Mouse (Mus musculus): ENCODE data around the gene Plscr1. TPM values are rescaled to one million over a fixed set of nuclear protein-coding genes. Genes with fewer than 3 reads are reported as not detected.
A peak's percentile ranks its signal among the peaks of the same experiment; 100 is the strongest.

Gene Plscr1
- polyA plus RNA-seq, 1 experiment from 2014 or later: 35.4 TPM

DNA sequence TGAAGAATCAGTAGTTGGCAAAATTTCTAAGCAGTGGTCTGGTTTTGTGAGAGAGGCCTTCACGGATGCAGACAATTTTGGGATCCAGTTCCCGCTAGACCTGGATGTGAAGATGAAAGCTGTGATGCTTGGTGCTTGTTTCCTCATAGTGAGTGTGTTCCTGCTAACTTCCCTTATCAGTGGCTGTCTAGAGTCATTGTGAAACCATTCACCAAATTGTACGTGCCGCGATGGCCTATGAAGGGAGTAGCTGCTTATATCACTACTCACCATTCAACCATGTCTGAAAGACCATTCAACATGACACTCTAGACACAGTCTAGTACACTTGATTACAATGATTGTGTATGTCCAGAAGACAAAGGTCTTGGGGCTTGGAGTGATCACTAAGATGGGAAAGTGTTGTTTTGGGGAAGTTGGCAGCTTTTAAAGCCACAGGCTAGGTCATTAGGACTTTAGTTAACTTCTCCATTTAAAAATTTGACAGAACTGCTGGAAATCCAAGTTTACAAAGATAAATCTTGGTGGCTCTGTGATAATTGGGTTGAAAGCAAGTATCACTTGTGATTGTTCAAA lies 20.4 kb downstream of the Plscr1 start:
- no peak overlapping the region for H3K4me3 ChIP-seq (ENCODE audit: low read depth, low read length)
- no peaks in the 10 kb centered on the region for H3K9me3 ChIP-seq (ENCODE audit: control insufficient read depth, low read length)
- WGBS: 80% methylated on average over 5 of the region's 5 CpGs
- no peak overlapping the region for H3K27ac ChIP-seq (ENCODE audit: low read depth, low read length)
- ATAC-seq (replicated peaks; ENCODE audit: low FRiP score) (no peak), DNase-seq (ENCODE audit: low spot score) (no peak)
- H3K9ac ChIP-seq (ENCODE audit: low read depth, low read length): no peak overlapping the region
- peaks cover 10% of the 10 kb centered on the region for H3K4me1 ChIP-seq (replicated peaks; ENCODE audit: control insufficient read depth, insufficient read depth, low read length)
- no peaks in the 10 kb centered on the region for H3K27me3 ChIP-seq (replicated peaks; ENCODE audit: control insufficient read depth, insufficient read depth, low read length)
- H3K4me2 ChIP-seq: no peak overlapping the region
- H3K36me3 ChIP-seq (ENCODE audit: control insufficient read depth, insufficient read depth, low read length): peaks cover 9% of the 10 kb centered on the region; the same call in 1 of the 2 replicates

DNA sequence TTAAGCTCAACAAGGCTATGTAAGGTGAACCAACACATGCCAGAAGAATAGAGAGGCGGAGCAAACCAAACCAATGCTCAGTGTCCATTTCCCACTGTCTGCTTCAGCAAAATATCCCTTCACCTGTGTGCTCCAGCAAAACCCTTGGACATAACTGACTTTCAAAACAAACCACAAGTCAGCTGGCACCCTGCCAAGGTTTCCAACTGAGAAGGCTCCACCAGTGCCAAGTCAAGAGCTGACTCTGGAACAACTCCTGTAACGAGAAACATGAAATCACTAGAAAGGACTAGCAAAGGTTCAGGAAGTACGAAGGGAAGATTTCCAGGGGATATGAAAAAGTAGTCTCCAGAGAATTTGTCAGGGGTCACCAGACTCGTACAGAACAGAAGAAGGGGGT lies 21.4 kb downstream of the Plscr1 start:
- no peak overlapping the region for H3K4me2 ChIP-seq
- no peak for ATAC-seq (replicated peaks; ENCODE audit: low FRiP score)

DNA sequence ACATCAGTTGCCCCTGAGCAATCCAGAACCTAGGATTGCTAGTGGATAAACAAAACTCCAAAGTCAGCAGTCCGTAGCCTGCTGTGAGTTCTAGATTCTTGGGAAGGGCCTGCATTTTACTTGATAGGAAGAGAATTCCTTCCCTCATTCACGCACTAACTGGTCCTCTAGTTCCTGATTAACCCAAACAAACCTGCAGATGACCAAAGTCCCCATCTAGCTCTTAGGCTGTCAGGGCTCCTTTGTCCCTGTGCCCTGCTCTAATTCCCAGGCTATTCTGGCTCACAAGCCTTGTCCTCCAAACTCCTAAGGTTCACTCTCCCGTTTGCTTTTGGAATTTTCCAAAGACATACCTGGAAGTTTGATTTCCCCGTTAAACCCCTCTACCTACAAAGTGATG lies 23.1 kb downstream of the Plscr1 start:
- WGBS: 86% methylated on average over 4 of the region's 4 CpGs
- no peak for DNase-seq (ENCODE audit: low spot score)
- no peak overlapping the region for H3K9ac ChIP-seq (ENCODE audit: low read depth, low read length)
- no peak for ATAC-seq (replicated peaks; ENCODE audit: low FRiP score)
- peaks cover 14% of the 10 kb centered on the region for H3K4me1 ChIP-seq (replicated peaks; ENCODE audit: control insufficient read depth, insufficient read depth, low read length)
- no peaks in the 10 kb centered on the region for H3K27me3 ChIP-seq (replicated peaks; ENCODE audit: control insufficient read depth, insufficient read depth, low read length)
- no peaks in the 10 kb centered on the region for H3K9me3 ChIP-seq (ENCODE audit: control insufficient read depth, low read length)
- peaks cover 7% of the 10 kb centered on the region; the same call in 1 of the 2 replicates for H3K36me3 ChIP-seq (ENCODE audit: control insufficient read depth, insufficient read depth, low read length)
- no peak overlapping the region for H3K4me3 ChIP-seq (ENCODE audit: low read depth, low read length)
- H3K27ac ChIP-seq (ENCODE audit: low read depth, low read length): no peak overlapping the region
- H3K4me2 ChIP-seq: no peak overlapping the region

More for the DNA sequence above, 21.4 kb downstream of the Plscr1 start:
- DNase-seq (ENCODE audit: low spot score): no peak
- WGBS: 81% methylated on average over 4 of the region's 4 CpGs
- H3K36me3 ChIP-seq (ENCODE audit: control insufficient read depth, insufficient read depth, low read length): peaks cover 7% of the 10 kb centered on the region; the same call in 1 of the 2 replicates
- H3K4me3 ChIP-seq (ENCODE audit: low read depth, low read length): no peak overlapping the region
- no peak overlapping the region for H3K27ac ChIP-seq (ENCODE audit: low read depth, low read length)
- H3K9me3 ChIP-seq (ENCODE audit: control insufficient read depth, low read length): no peaks in the 10 kb centered on the region
- peaks cover 11% of the 10 kb centered on the region for H3K4me1 ChIP-seq (replicated peaks; ENCODE audit: control insufficient read depth, insufficient read depth, low read length)
- H3K27me3 ChIP-seq (replicated peaks; ENCODE audit: control insufficient read depth, insufficient read depth, low read length): no peaks in the 10 kb centered on the region
- no peak overlapping the region for H3K9ac ChIP-seq (ENCODE audit: low read depth, low read length)

DNA sequence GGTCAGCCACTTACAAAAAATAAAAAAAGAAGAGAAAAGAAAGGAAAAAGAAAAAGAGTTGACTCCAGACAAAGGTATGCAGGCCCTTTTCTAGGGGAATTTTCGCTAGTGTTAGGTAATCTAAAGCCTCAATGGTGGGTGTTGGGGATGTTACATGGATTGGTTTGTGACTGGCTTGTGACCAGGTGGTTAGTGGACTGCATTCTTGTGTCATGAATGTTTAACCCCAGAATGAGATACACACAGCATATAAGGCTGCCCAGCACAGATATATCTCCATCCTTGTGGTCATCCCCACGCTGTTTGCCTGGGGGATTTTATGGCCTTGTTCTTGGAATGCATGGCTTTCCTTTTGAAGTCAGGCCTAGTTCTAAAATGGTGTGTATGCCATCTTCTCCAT lies 23.7 kb downstream of the Plscr1 start:
- DNase-seq (ENCODE audit: low spot score) (no peak), ATAC-seq (replicated peaks; ENCODE audit: low FRiP score) (no peak)
- H3K4me1 ChIP-seq (replicated peaks; ENCODE audit: control insufficient read depth, insufficient read depth, low read length): peaks cover 14% of the 10 kb centered on the region
- H3K4me3 ChIP-seq (ENCODE audit: low read depth, low read length): no peak overlapping the region
- H3K9ac ChIP-seq (ENCODE audit: low read depth, low read length): no peak overlapping the region
- 84% methylated on average over 2 of the region's 2 CpGs for WGBS
- peaks cover 7% of the 10 kb centered on the region; the same call in 1 of the 2 replicates for H3K36me3 ChIP-seq (ENCODE audit: control insufficient read depth, insufficient read depth, low read length)
- no peak overlapping the region for H3K4me2 ChIP-seq
- H3K27ac ChIP-seq (ENCODE audit: low read depth, low read length): no peak overlapping the region
- no peaks in the 10 kb centered on the region for H3K27me3 ChIP-seq (replicated peaks; ENCODE audit: control insufficient read depth, insufficient read depth, low read length)
- H3K9me3 ChIP-seq (ENCODE audit: control insufficient read depth, low read length): no peaks in the 10 kb centered on the region

DNA sequence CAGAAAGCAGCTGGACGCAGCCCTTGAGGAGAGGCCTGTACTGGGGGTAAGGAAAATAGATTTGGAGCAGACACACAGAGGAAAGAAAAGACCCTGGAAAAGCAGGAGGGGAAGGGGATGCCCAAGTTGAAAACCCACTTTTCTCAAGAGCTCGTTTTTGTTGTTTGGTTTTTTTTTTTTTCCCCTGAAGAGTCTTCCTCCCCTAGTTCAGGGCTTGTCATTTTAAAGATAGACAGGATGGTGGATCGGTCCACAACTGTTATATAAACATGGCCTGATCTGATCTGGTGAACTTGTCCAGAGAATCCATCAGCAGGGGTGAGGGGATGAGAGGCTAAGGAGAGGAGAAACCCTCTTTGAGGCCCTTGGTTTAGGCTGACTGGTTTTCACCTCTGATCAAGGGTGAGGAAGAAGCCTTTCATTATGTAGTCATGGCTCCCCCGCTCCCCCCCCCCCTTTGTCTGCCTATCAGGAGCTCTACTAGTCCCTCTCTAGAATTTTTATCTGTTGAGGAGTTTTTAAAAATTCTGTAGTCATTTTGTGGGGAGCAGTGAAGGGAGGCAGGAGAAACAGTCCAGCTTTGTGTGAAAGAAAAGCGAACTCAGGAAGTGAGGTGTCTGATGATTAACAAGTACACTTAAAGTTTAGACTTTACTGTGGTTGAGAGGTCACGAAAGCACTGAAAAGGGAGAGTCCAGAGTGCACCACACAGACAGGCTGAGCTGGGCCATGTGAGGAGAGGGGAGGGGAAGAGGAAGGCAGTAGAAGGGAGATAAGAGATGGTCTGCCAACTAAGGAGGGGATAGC lies 24.6 kb downstream of the Plscr1 start:
- peak overlapping the region; percentile 29 for H3K4me2 ChIP-seq

DNA sequence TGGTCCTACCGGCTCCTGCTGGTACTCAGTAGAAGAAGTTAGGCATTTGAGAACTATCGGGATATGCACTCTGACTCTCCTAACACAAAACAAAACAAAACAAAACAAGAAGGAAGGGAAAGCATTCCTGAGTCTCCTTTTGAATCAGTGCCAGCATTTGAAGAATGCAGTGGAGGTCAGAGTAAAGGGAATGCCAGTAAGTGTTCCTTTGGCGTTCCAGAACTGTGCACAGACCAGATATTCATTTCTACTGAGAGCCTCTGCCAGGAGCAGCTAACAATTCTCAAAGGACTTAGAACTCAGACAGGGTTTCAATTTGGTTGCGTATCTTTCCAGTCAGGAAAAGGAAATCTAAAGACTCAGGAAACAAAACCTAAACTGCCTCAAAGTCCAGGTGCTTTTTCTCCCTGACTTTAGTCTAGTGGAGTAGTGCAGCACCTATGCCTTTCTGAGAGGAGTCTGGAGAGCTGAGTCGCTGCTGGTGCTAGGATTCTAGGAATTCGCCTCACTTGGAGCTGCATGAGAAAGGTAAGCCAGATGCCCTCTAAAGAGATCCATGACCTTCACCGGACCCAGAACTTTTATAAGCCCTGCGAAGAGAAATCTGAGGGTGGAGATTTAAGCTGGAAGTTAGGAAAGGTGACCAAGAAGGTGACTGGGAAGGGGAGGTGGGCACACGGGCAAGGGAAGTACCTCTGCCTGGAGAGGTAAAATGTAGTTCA lies 26.1 kb downstream of the Plscr1 start, which contains the start of gene Plscr2:
Plscr2 (plus strand) TSS at position 117 of the 722 bp plus-strand sequence.
- no peaks in the 10 kb centered on the region for H3K9me3 ChIP-seq (ENCODE audit: control insufficient read depth, low read length)
- 84% methylated on average over 9 of the region's 9 CpGs for WGBS
- DNase-seq (ENCODE audit: low spot score) (no peak), ATAC-seq (replicated peaks; ENCODE audit: low FRiP score) (no peak)
- no peak within 1 kb of the TSS for H3K9ac ChIP-seq (ENCODE audit: low read depth, low read length)
- H3K4me1 ChIP-seq (replicated peaks; ENCODE audit: control insufficient read depth, insufficient read depth, low read length): peaks cover 14% of the 10 kb centered on the region
- no peak within 1 kb of the TSS for H3K4me3 ChIP-seq (ENCODE audit: low read depth, low read length)
- H3K4me2 ChIP-seq: peak within 1 kb of the TSS; percentile 29; the same call in 1 of the 2 replicates
- no peaks in the 10 kb centered on the region for H3K27me3 ChIP-seq (replicated peaks; ENCODE audit: control insufficient read depth, insufficient read depth, low read length)
- peak within 1 kb of the TSS; percentile 58; the same call in 1 of the 2 replicates for H3K27ac ChIP-seq (ENCODE audit: low read depth, low read length)
- H3K36me3 ChIP-seq (ENCODE audit: control insufficient read depth, insufficient read depth, low read length): peaks cover 2% of the 10 kb centered on the region; the same call in 1 of the 2 replicates

More for the DNA sequence above, 24.6 kb downstream of the Plscr1 start:
- Histone ChIP-seq H3K27ac (ENCODE audit: low read depth, low read length) (peak overlapping the region; percentile 58; the same call in 1 of the 2 replicates), H3K27me3 (replicated peaks; ENCODE audit: control insufficient read depth, insufficient read depth, low read length) (no peaks in the 10 kb centered on the region), H3K36me3 (ENCODE audit: control insufficient read depth, insufficient read depth, low read length) (peaks cover 3% of the 10 kb centered on the region; the same call in 1 of the 2 replicates), H3K9ac (ENCODE audit: low read depth, low read length) (no peak overlapping the region), H3K4me3 (ENCODE audit: low read depth, low read length) (no peak overlapping the region), H3K4me1 (replicated peaks; ENCODE audit: control insufficient read depth, insufficient read depth, low read length) (peaks cover 14% of the 10 kb centered on the region), H3K9me3 (ENCODE audit: control insufficient read depth, low read length) (no peaks in the 10 kb centered on the region)
- ATAC-seq (replicated peaks; ENCODE audit: low FRiP score): peak; percentile 85
- no peak for DNase-seq (ENCODE audit: low spot score)
- 38% methylated on average over 6 of the region's 6 CpGs for WGBS

DNA sequence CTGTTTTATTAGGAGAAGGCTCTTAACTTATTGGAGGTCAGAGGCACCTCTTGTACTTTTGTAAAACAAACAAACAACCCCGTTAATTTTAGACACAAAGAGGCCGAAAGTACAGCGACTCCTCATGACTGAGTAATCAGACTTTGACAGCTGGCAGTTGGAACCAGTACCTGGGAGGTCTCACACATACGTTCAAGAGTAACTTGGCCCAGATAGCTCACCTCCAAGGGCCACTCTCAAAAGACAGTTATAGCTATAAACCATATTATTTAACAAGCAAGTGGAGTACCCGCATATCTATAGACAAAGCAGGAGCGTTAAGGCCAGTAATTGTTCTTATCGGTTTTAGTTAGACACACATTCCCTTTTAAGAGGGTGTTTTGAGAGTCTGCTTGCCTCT lies 26.8 kb downstream of the Plscr1 start:
- H3K27ac ChIP-seq (ENCODE audit: low read depth, low read length): no peak overlapping the region

DNA sequence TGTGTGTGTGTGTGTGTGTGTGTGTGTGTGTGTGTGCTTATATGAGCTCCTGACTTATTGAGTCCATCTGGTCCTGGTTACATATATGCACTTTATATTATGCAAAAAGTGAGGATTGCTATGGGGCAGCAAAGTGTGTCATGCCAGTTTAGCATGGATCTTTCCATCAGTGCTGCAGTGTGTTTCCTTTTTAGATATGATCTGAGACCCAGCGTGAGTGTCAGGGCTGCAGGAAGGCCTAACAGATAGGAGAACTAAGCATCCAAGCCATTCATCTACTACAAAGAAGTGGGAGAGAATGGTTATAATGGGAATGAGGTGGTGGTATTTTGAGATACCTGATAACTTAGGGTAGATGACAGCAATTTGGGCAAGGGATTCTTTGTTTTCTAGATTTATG lies 30.5 kb downstream of the Plscr1 start:
- Histone ChIP-seq H3K9ac (ENCODE audit: low read depth, low read length) (no peak overlapping the region), H3K9me3 (ENCODE audit: control insufficient read depth, low read length) (no peaks in the 10 kb centered on the region), H3K4me2 (no peak overlapping the region), H3K4me1 (replicated peaks; ENCODE audit: control insufficient read depth, insufficient read depth, low read length) (peaks cover 3% of the 10 kb centered on the region), H3K36me3 (ENCODE audit: control insufficient read depth, insufficient read depth, low read length) (no peaks in the 10 kb centered on the region), H3K27me3 (replicated peaks; ENCODE audit: control insufficient read depth, insufficient read depth, low read length) (no peaks in the 10 kb centered on the region), H3K27ac (ENCODE audit: low read depth, low read length) (no peak overlapping the region), H3K4me3 (ENCODE audit: low read depth, low read length) (no peak overlapping the region)
- DNase-seq (ENCODE audit: low spot score) (no peak), ATAC-seq (replicated peaks; ENCODE audit: low FRiP score) (no peak)
- WGBS: 38% methylated on average over 1 of the region's 1 CpGs

More for the DNA sequence above, 26.8 kb downstream of the Plscr1 start:
- no peak for ATAC-seq (replicated peaks; ENCODE audit: low FRiP score)
- DNase-seq (ENCODE audit: low spot score): no peak
- no peaks in the 10 kb centered on the region for H3K36me3 ChIP-seq (ENCODE audit: control insufficient read depth, insufficient read depth, low read length)
- H3K4me2 ChIP-seq: no peak overlapping the region
- no peak overlapping the region for H3K9ac ChIP-seq (ENCODE audit: low read depth, low read length)
- no peaks in the 10 kb centered on the region for H3K27me3 ChIP-seq (replicated peaks; ENCODE audit: control insufficient read depth, insufficient read depth, low read length)
- H3K4me1 ChIP-seq (replicated peaks; ENCODE audit: control insufficient read depth, insufficient read depth, low read length): peaks cover 14% of the 10 kb centered on the region
- H3K4me3 ChIP-seq (ENCODE audit: low read depth, low read length): no peak overlapping the region
- 62% methylated on average over 7 of the region's 7 CpGs for WGBS
- H3K9me3 ChIP-seq (ENCODE audit: control insufficient read depth, low read length): no peaks in the 10 kb centered on the region
